Mouse (Mus musculus): Measurements from ENCODE around the gene Rps26. TPM values are rescaled to one million over a fixed set of nuclear protein-coding genes. Genes with fewer than 3 reads are reported as not detected.

Gene Rps26
- polyA plus RNA-seq, 1 experiment from 2014 or later, result 638 TPM

DNA sequence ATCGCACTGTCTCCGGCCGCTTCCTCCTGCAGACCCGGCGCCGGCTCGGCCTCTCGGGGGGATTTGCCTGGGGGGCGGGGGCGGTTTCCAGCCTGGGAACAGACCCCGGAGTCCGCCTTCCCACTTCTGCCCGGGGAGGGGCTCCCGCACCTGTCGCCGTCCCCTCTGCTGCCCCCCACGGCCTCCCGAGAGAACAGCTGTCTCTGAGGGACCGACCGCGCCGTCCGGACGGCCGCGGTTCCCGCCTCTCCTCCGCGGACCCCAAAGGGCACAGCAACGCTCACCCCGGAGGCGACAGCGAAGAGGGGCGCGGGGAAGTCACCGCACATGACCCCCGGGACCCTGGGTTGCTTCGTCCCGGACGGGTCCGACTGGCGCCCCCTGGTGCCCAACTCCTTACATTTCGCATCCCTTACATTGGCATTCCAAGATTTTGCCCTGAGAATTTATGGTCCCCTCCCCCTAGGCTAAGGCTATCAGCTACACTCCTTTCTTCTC, 36.3 kb downstream of the Rps26 start:
- Histone ChIP-seq H3K4me2 (peak overlapping the region; percentile 96), H3K36me3 (ENCODE audit: poor library complexity, severe bottlenecking) (no peaks in the 10 kb centered on the region), H3K9me3 (replicated peaks) (no peaks in the 10 kb centered on the region), H3K9ac (peak overlapping the region; percentile 66), H3K27ac (no peak overlapping the region), H3K27me3 (peaks cover 47% of the 10 kb centered on the region), H3K4me3 (peak overlapping the region; percentile 67), H3K4me1 (peaks cover 14% of the 10 kb centered on the region)
- WGBS, result under 1% methylated on average over 41 of the region's 43 CpGs
- ATAC-seq, result peak; percentile 64

DNA sequence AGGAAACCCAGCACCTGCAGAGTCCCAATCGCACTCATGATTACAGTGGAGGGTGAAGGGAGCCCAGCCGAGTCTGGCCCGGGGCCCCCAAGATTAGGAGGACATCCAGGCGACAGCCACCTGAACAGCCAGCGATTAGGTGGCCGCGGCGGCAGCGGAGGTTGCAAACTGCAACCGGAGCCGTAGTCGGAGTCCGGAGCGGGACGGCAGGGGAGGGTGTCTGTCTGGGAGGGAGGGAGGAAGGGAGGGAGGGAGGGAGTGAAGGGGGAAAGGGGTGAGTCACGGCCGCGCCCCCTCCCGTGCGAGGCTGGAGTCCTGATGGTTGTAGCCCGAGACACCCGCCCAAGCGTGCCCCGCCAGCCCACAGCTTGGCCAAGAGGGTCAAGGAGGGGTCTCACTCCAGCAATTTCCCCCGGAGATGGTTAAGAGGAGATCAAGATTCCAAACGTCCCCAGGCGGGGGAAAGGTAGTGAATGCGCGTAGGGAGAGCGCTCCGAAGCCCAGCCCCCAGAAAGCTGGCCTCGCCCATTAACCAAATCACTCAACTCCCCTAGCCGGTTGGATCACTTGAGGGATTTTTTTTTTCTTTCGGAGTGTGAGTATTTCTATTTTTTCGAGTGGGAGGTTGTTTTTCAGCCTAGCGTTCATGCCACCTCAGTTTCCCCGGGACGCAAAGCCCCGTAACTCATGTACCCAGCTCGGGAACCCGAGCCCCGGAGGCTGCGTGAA, 36.9 kb downstream of the Rps26 start, which contains the start of gene Erbb3:
Erbb3 (minus strand) TSS at position 189 of the 729 bp plus-strand sequence.
- H3K27me3 ChIP-seq, result peaks cover 50% of the 10 kb centered on the region
- WGBS, result 0% methylated on average over 37 of the region's 43 CpGs

DNA sequence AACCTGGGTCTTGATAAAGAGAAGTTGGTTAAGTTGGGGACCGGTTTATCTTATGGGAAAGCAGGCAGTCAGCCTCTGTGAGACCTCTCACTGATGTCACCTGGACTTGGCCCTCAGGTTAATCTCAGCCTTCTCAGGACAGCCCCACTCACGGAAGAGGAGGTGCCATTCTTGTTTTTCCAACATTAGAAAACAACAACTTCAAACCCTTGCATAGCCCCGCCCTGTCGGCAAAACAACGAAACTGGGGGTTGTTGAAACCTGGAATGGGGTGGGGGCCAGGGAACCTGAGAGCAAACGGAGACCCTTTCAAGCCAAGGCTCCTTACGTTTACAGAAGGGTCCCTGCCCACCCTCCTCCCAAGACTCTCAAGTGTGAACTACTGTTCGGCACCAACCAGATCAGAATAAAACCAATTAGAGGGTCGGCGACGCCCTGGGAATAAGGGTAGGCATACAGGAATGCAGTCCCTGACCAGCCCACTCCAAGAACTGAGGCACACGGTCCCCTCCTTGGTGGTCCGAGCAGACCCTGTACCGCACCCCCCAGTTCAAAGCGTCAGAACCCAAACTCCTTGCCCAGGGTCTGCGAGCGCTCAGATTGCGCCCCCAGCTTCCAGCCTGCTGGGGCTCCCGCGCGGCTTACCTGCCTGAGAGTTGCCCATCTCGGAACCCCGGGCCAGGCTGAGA, 37.6 kb downstream of the Rps26 start:
- Histone ChIP-seq H3K4me1 (peaks cover 14% of the 10 kb centered on the region), H3K9me3 (replicated peaks) (no peaks in the 10 kb centered on the region), H3K9ac (peak overlapping the region; percentile 66), H3K36me3 (ENCODE audit: poor library complexity, severe bottlenecking) (no peaks in the 10 kb centered on the region), H3K4me2 (peak overlapping the region; percentile 96), H3K27me3 (peaks cover 54% of the 10 kb centered on the region), H3K27ac (no peak overlapping the region), H3K4me3 (peak overlapping the region; percentile 67)
- WGBS, result 2% methylated on average over 23 of the region's 23 CpGs
- ATAC-seq, result peak; percentile 39

More for the DNA sequence above, 36.9 kb downstream of the Rps26 start, which contains the start of gene Erbb3:
- Histone ChIP-seq H3K4me3 (peak within 1 kb of the TSS; percentile 67), H3K4me2 (peak within 1 kb of the TSS; percentile 96), H3K4me1 (peaks cover 14% of the 10 kb centered on the region), H3K9me3 (replicated peaks) (no peaks in the 10 kb centered on the region), H3K27ac (no peak within 1 kb of the TSS), H3K36me3 (ENCODE audit: poor library complexity, severe bottlenecking) (no peaks in the 10 kb centered on the region), H3K9ac (peak within 1 kb of the TSS; percentile 66)
- peak; percentile 50 for ATAC-seq

DNA sequence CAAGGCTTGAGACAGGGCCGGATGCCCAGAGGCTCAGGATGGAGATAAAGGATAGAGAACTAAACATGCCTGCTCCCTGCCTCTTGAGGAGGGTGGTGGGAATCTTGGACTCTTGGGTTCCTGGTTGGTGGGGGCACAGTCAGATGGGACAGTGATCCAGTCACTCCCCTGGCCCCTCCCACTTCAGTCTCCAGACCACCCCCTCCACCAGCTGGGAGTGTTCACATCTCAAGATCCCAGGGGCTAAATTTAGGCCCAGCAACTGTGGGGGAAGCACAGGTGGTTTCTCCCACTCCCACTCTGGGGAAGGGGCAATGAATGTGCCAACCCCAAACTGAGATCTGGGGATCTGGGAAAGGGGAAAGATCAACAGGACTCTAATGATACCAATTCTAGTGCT, 38.4 kb downstream of the Rps26 start:
- 8% methylated on average over 1 of the region's 1 CpGs for WGBS
- Histone ChIP-seq H3K9me3 (replicated peaks) (no peaks in the 10 kb centered on the region), H3K27ac (no peak overlapping the region), H3K9ac (no peak overlapping the region), H3K27me3 (peaks cover 61% of the 10 kb centered on the region), H3K36me3 (ENCODE audit: poor library complexity, severe bottlenecking) (no peaks in the 10 kb centered on the region), H3K4me2 (no peak overlapping the region), H3K4me3 (no peak overlapping the region), H3K4me1 (peaks cover 14% of the 10 kb centered on the region)
- no peak for ATAC-seq

DNA sequence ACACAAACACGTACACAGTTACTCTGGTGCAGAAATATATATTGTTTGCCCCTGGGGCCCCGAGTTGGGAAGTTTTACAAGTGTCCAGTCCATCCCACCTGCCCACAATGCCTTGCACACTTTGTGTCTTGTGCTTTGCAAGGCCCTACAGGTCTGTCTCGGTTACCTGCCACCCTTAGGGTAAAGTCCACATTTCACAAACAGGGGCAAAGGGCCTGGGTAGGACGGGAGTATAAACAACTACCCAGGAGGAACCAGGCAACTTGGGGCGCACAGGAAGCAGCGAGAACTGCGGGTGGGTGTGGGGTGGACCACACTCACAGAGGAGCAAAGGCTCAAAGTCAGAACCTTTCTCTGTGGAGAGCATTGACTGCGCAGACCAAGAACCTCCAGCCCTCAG, 38.9 kb downstream of the Rps26 start:
- Histone ChIP-seq H3K27ac (no peak overlapping the region), H3K9me3 (replicated peaks) (no peaks in the 10 kb centered on the region), H3K4me1 (peaks cover 14% of the 10 kb centered on the region), H3K27me3 (peaks cover 63% of the 10 kb centered on the region), H3K9ac (no peak overlapping the region), H3K36me3 (ENCODE audit: poor library complexity, severe bottlenecking) (no peaks in the 10 kb centered on the region), H3K4me3 (no peak overlapping the region), H3K4me2 (no peak overlapping the region)
- 59% methylated on average over 8 of the region's 8 CpGs for WGBS
- ATAC-seq, result no peak

DNA sequence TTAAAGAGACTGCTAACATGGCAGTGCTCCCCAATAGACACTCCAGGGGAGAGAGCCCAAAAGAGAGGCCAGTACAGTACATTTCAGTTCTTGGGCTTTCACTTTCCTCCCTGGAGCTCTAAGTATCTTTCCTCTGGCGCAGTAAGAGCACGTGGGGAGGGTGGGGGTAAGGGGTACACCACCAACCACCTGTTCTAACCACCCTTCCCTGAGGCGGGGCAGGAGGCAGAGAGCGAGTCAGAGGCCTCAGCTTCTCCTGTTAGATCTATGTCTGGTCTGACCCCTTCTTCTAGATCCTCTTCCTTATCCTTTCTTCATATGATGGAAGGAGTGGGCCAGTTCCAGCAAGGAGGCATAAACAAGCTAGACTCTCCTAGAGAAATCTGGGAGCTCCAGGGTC, 39.4 kb downstream of the Rps26 start:
- Histone ChIP-seq H3K27ac (no peak overlapping the region), H3K36me3 (ENCODE audit: poor library complexity, severe bottlenecking) (no peaks in the 10 kb centered on the region), H3K4me1 (peaks cover 14% of the 10 kb centered on the region), H3K4me3 (no peak overlapping the region), H3K27me3 (peaks cover 63% of the 10 kb centered on the region), H3K4me2 (no peak overlapping the region), H3K9me3 (replicated peaks) (no peaks in the 10 kb centered on the region), H3K9ac (no peak overlapping the region)
- no peak for ATAC-seq
- WGBS, result 55% methylated on average over 4 of the region's 4 CpGs

DNA sequence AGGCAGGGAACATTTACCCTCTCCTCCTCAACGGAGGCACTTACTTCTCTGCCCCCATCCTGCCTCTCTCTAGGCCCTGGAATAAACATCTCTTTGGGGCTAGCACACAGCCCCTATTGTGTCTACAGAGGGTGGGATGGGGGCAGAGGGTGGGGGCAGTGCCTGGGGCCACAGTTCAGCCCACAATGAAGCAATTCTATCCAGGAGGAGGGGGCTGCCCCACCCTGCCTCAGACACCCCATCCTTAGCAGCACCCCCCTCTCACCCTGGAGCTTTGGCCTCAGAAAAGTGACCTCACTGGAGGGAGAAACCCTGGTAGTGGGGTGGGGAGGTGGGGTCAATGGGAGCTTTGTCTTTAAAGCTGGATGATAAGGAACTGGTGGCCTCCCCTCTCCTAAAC, 40.0 kb downstream of the Rps26 start:
- Histone ChIP-seq H3K9me3 (replicated peaks) (no peaks in the 10 kb centered on the region), H3K27me3 (peaks cover 59% of the 10 kb centered on the region), H3K4me3 (no peak overlapping the region), H3K4me2 (no peak overlapping the region), H3K4me1 (peaks cover 14% of the 10 kb centered on the region), H3K27ac (no peak overlapping the region), H3K9ac (no peak overlapping the region), H3K36me3 (ENCODE audit: poor library complexity, severe bottlenecking) (no peaks in the 10 kb centered on the region)
- no peak for ATAC-seq
- WGBS, result 28% methylated on average over 1 of the region's 1 CpGs

DNA sequence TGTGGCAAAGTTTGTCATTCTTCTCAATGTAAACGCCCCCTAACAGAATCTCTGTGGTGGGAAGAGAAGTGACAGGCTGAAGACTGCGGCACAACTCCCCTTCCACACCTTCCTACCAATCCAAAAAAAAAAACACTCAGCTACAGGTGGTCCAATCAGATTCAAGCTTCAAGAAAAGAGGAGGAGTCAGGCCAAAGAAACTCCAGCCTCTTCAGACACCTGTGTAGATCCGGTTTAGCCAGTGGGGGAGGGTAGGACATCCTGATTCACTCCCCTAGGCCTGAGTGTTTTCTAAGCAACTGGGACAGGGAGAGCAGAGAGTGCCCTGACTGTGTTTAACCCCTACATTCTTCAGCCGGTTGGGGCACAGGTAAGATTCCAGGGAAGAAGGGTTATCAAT, 42.2 kb downstream of the Rps26 start:
- 3% methylated on average over 4 of the region's 4 CpGs for WGBS
- Histone ChIP-seq H3K4me3 (no peak overlapping the region), H3K4me2 (no peak overlapping the region), H3K9ac (no peak overlapping the region), H3K36me3 (ENCODE audit: poor library complexity, severe bottlenecking) (no peaks in the 10 kb centered on the region), H3K9me3 (replicated peaks) (no peaks in the 10 kb centered on the region), H3K27ac (no peak overlapping the region), H3K4me1 (peaks cover 4% of the 10 kb centered on the region), H3K27me3 (peaks cover 51% of the 10 kb centered on the region)
- ATAC-seq, result no peak

DNA sequence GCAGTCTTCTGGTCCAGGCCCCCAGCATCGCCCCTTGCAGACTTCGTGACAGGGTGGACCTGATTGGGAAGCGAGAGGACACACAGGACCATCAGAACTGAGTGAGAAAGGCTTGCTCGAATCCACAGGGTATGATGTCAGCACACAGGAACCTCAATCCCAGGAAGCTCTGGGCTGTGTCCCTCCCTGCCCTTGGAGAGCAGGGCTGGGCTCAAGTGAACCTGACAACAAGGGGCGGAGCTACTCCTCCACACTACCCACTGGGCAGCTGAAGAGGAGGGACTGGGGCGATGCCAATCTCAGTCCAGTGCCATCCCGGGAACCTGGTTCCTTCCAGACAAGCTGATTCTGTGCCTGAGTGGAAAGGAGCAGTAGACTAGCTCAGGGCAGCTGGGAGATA, 42.9 kb downstream of the Rps26 start:
- no peak for ATAC-seq
- no peaks in the 10 kb centered on the region for H3K4me1 ChIP-seq
- H3K36me3 ChIP-seq (ENCODE audit: poor library complexity, severe bottlenecking), result no peaks in the 10 kb centered on the region
- H3K4me2 ChIP-seq, result no peak overlapping the region
- WGBS, result 26% methylated on average over 7 of the region's 7 CpGs
- H3K27me3 ChIP-seq, result peaks cover 44% of the 10 kb centered on the region
- H3K27ac ChIP-seq, result no peak overlapping the region
- no peaks in the 10 kb centered on the region for H3K9me3 ChIP-seq (replicated peaks)
- H3K9ac ChIP-seq, result no peak overlapping the region
- H3K4me3 ChIP-seq, result no peak overlapping the region

DNA sequence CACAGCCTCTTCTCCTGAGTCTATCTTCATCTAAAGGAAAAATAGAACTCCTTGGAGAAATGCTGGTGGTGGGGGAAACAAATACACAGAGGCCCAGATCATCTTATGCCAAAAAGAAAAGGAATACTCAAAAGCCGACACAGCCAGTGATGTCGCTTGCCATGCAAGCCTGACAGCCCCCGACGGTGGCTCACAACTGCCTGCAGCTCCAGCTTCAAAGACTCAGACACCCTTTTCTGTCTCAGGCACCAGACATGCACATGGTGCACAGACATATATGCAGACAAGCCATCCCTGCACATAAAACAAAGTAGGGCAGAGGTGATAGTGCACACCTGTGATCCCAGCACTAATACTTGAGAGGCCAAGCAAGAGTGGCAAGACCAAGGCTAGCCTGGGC, 46.8 kb downstream of the Rps26 start:
- Histone ChIP-seq H3K27ac (no peak overlapping the region), H3K36me3 (ENCODE audit: poor library complexity, severe bottlenecking) (no peaks in the 10 kb centered on the region), H3K27me3 (peaks cover 13% of the 10 kb centered on the region), H3K4me3 (no peak overlapping the region), H3K9ac (no peak overlapping the region), H3K4me2 (no peak overlapping the region), H3K9me3 (replicated peaks) (no peaks in the 10 kb centered on the region; the same call in 1 of the 2 replicates), H3K4me1 (no peaks in the 10 kb centered on the region)
- 83% methylated on average over 4 of the region's 4 CpGs for WGBS
- ATAC-seq, result no peak

DNA sequence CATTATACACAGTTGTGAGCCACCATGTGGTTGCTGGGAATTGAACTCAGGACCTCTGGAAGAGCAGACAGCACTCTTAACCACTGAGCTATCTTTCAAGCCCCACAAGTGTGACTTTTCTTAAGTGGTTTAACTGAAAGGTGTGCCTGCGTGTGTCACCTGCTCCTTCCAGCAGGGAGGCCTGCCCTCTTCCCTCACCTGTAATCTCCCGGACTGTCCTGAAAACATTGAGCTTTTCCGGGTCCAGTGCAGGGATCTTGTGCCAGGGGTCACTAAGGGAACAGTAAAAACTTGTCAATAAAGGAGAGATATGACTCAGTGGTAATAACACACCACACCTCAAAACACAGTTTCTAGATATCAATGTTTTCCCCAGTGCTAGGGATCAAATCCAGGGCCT, 47.2 kb downstream of the Rps26 start:
- WGBS, result 81% methylated on average over 3 of the region's 3 CpGs
- Histone ChIP-seq H3K4me2 (no peak overlapping the region), H3K27me3 (peaks cover 9% of the 10 kb centered on the region; the same call in 1 of the 2 replicates), H3K9me3 (replicated peaks) (no peaks in the 10 kb centered on the region; the same call in 1 of the 2 replicates), H3K4me3 (no peak overlapping the region), H3K27ac (no peak overlapping the region), H3K36me3 (ENCODE audit: poor library complexity, severe bottlenecking) (no peaks in the 10 kb centered on the region), H3K4me1 (no peaks in the 10 kb centered on the region), H3K9ac (no peak overlapping the region)
- no peak for ATAC-seq

DNA sequence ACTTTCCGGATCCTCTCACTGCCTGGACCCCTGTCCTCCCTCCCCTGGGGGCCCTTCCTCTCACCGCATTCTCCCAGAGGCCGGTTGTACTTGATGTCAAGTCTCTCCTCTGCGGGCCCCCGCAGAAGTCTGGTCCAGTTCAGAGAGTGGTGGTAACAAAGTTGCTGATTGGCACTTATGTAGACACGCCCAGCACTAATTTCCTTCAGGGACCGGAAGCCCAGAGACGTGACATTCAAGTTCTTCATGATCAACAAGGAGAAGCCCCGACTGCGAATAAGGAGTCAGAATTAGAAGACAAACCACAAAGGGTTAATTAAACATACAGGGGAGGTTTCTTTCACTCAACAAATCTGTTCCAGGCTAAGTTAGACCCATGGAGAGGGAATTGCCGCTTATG, 48.2 kb downstream of the Rps26 start:
- Histone ChIP-seq H3K4me2 (no peak overlapping the region), H3K4me3 (no peak overlapping the region), H3K9ac (no peak overlapping the region), H3K4me1 (no peaks in the 10 kb centered on the region), H3K36me3 (ENCODE audit: poor library complexity, severe bottlenecking) (no peaks in the 10 kb centered on the region), H3K27ac (no peak overlapping the region), H3K9me3 (replicated peaks) (no peaks in the 10 kb centered on the region; the same call in 1 of the 2 replicates), H3K27me3 (peaks cover 4% of the 10 kb centered on the region; the same call in 1 of the 2 replicates)
- WGBS, result 82% methylated on average over 11 of the region's 11 CpGs
- no peak for ATAC-seq

Data from forebrain, embryonic 13.5 days (tissue).